Mouse (Mus musculus) thymus, postnatal 10 days (tissue): ENCODE measurements around the gene Ppt2.

Source experiments
- DNase-seq, 2 experiments: peaks; one replicate each; pipeline ENCODE4 v3.0.0; 2021; ENCODE audit warnings: low spot score in 2 of 2

The Ppt2 gene

DNA sequence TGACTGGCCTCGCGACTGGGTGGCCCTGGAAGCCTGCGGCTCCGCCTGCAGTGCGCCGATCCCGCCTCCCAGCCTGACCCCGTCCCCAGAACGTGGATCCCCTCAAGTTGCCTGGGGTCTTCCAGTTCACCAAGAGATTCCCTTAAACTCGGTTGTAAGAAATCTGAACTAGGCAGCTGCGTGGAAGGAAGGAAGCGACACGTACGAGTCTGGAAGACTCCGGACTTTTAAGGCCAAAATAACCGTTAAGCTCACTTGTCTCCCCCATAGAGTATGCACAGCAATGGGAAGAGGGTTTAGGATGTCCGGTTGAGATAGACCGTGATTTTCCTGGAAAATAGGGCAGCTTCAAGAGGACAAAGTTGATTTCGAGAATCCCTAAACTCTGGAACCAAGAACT, 40.5 kb downstream of the Ppt2 start:
- DNase-seq = no peak

DNA sequence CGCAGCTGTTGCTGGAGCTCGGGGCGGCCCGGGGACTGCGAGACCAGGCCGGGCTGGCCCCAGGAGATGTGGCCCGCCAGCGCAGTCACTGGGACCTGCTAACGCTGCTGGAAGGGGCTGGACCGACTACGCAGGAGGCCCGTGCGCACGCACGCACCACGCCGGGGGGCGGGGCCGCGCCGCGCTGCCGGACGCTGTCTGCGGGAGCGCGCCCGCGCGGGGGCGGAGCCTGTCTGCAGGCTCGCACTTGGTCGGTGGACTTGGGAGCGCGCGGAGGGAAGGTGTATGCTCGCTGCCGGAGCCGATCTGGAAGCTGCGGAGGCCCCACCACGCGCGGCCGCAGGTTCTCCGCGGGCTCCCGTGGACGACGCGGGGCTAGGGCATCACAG, 40.9 kb downstream of the Ppt2 start:
- peak; percentile 95 to 97 for DNase-seq

DNA sequence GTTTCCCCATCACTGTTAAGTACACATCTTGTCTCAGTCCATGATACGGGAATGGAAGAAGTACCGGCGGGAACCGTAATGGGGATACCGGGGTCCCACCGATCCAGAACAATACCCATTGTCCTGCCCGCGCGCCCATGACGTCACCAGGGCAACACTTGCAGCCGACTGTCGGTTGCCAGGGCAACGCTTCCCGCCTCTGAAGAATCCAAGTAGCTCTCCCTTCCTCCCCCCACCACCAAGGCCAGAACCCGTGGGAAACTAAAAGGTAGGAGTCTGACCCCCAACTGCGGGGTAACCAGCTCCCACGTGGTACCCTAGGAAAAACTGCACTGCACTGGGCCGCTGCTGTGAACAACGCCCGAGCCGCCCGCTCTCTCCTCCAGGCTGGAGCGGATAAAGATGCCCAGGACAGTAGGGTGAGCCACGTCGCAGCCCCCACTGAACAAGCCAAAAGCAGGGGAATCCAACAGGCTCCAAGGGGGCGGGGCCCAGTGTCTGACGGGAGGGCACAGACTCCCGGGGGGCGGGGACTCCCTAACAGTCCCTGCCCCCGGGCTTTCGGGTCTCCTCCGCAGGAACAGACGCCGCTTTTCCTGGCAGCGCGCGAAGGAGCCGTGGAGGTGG, 41.4 kb downstream of the Ppt2 start:
- DNase-seq = peak; percentile 87 to 88

DNA sequence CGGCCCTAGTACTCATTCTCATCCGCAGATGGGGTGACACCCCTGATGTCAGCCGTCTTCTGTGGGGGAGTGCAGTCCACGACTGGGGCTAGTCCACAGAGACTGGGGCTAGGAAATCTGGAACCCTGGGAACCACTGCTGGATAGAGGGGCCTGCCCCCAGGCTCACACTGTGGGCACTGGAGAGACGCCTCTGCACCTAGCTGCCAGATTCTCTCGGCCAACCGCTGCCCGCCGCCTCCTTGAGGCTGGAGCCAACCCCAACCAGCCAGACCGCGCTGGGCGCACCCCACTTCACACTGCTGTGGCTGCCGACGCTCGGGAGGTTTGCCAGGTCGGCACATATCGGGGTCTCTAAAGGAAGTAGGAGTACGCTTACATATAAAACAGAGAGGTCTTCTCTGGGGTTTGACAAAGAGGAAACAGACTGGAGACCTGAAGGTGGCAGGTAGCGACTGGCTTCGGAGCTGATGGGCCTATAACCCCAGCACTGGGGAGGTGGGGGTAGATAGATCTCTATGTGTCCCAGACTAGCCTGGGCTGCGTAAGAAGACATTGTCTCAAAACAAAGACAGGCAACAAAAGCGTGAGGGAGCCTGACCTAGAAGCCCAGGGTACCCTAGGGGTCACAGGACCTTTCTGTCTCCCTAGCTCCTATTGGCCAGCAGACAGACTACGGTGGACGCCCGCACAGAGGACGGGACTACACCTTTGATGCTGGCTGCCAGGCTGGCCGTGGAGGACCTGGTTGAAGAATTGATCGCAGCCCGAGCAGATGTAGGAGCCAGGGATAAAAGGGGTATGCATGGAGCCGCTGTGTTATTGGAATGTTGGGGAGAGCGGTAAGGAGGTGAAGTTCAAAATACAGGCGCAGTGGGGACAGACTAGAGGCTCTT, 42.2 kb downstream of the Ppt2 start:
- DNase-seq = no peak

DNA sequence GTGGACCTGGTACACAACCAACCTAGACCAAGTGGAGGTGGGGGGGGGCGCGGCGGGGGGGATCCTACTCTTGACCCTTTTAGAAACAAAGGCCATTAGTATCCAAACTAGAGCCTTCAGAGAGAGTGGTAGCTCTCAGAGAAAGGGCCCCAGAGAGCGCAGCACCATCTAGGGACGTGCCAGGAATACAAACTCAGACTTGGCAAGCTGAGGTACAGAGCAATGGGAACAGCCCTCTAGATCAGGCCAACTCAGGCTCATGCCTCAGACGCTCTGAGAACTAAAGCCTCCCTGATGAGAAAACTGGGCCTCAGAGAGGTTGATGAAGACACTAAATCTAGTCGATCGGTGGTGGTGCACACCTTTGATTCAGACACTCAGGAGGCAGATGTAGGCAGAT, 43.2 kb downstream of the Ppt2 start:
- no peak for DNase-seq

DNA sequence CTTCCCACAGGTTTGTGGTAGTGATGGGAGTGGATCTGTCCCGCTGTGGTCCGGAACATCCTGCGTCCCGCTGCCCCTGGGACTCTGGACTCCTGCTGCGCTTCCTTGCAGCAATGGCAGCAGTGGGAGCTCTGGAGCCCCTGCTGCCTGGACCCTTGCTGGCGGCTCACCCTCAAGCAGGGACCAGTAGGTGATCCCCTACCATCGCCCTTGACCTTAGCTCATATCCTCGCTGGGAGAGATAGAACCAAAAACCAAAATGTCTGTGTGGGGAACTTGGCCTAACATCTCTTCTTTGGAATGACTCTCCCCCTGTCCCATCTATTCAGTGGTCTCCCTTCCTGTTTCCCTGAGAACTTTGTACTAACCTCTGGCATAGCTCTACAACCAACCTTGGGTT, 44.5 kb downstream of the Ppt2 start:
- DNase-seq = no peak

DNA sequence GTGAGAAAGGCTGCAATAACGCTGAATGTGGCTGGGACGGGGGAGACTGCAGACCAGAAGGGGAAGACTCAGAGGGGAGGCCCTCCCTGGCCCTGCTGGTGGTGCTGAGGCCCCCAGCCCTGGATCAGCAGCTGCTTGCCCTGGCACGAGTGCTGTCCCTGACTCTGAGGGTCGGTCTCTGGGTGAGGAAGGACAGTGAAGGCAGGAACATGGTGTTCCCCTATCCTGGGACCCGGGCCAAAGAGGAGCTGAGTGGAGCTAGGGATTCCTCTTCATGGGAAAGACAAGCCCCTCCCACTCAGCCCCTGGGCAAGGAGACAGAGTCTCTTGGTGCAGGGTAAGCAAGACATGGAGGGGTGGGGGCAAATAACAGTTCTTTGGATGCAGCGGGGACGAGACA, 44.9 kb downstream of the Ppt2 start:
- no peak for DNase-seq

DNA sequence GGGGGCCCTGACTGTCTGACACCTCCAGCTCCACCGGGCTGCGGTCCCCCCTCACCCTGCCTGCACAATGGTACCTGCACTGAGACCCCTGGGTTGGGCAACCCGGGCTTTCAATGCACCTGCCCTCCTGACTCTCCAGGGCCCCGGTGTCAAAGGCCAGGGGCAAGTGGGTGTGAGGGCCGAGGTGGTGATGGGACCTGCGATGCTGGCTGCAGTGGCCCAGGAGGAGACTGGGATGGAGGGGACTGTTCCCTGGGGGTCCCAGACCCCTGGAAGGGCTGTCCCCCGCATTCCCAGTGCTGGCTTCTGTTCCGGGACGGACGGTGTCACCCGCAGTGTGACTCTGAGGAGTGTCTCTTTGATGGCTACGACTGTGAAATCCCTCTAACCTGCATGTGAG, 45.8 kb downstream of the Ppt2 start:
- no peak for DNase-seq

DNA sequence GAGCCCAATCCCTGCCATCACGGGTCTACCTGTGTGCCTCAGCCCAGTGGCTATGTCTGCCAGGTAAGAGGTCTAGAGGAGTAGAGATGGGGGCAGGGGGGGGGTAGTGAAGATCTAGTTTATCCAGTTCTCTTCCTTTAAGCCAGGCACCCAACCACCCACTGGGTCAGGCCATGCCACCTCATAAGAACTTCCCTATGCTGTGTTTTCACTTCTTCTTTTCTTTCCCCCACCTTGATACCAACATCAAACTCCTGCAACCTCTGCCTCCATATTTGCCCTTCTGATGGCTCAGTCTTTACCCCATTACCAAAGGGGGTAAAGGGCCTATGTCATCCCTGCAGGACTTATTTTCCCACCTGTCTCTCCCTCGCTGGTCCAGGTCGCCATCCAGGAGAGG, 50.2 kb downstream of the Ppt2 start:
- no peak for DNase-seq

DNA sequence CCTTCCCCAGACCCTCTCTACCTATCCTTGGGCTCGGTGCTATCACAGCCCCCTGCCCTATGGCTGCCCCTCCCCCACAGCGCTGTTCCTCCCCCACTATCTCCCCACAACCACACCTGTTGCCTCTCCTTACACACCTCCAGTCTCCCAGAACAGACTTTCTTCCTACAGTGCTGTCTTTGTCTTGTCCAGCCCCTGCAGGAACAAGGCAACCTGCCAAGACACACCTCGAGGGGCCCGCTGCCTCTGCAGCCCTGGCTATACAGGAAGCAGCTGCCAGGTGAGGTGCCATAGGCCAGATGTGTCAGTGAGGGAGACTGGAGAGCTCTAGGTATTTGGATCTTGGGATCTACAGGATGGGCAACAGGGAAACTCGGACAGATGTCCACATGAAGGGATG, 51.7 kb downstream of the Ppt2 start:
- no peak for DNase-seq

DNA sequence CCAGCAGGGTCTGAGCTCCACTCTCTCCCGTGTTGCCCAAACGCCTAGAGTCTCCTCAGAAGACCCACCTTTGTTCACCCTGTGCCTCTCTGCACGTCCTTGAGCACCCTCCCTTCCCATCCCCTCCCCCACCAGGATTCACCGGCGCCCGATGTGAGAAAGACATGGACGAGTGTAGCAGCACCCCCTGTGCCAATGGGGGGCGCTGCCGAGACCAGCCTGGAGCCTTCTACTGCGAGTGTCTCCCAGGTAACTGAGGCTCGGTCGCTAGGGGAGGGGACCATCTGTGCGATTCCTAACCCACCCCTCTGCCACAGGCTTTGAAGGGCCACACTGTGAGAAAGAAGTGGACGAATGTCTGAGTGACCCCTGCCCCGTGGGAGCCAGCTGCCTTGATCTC, 55.9 kb downstream of the Ppt2 start:
- DNase-seq = no peak

DNA sequence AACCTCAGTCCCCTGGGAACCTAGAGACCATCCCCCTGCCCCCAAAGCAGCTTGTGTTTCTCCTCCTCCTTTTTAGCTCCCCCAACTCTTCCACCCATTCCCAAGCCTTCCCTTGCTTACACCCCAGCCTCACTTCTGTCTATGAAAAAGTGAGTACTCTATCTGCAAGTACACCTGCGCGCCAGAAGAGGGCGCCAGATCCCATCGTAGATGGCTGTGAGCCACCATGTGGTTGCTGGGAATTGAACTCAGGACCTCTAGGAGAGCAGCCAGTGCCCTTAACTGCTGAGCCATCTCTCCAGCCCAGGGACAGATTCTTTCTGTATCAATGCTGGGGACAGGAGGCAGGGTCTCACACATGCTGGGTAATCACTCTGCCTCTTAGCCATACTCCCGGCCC, 56.4 kb downstream of the Ppt2 start:
- DNase-seq = peak in 1 of 2 experiments; percentile 39

DNA sequence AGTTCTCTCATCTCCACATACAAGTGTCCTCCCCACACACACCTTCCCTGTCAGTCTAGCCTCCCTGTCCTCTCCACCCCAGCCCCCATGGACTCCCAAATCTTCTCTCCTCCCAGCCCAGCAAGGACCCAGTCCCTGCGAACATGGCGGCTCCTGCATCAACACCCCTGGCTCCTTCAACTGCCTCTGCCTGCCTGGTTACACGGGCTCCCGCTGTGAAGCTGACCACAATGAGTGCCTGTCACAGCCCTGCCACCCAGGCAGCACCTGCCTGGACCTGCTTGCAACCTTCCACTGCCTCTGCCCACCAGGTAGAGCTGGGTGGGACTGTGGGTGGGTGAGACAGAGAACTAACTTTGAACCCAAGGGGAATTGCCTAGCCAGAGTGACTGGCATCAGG, 58.4 kb downstream of the Ppt2 start:
- no peak for DNase-seq

DNA sequence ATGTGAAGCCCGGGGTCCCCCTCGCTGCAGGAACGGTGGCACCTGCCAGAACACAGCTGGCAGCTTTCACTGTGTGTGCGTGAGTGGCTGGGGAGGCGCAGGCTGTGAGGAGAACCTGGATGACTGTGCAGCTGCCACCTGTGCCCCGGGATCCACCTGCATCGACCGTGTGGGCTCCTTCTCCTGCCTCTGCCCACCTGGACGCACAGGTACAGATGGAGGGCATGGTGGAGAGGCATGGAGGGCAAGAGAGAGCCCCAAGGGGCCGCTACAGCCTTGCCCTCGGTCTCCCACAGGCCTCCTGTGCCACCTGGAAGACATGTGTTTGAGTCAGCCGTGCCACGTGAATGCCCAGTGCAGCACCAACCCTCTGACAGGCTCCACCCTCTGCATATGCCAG, 59.9 kb downstream of the Ppt2 start:
- DNase-seq = no peak

DNA sequence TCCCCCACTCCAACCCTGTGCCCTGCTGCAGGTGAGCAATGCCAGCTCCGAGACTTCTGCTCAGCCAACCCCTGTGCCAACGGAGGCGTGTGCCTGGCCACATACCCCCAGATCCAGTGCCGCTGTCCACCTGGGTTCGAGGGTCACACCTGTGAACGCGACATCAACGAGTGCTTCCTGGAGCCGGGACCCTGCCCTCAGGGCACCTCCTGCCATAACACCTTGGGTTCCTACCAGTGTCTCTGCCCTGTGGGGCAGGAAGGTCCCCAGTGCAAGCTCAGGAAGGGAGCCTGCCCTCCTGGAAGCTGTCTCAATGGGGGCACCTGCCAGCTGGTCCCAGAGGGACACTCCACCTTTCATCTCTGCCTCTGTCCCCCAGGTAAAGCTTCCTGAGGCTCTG, 61.0 kb downstream of the Ppt2 start:
- no peak for DNase-seq
